Mouse (Mus musculus) embryonic fibroblast, embryonic 13.5 days (primary cell): ENCODE measurements around the gene Gys1. TPM values are rescaled to one million over a fixed set of nuclear protein-coding genes. Genes with fewer than 3 reads are reported as not detected.

ENCODE experiments used
- H3K27ac ChIP-seq: 2 replicates; pipeline ENCODE4 v1.5.1; 2012; ENCODE audit warnings: low read length, control low read depth, inconsistent platforms; ENCODE audit not compliant: insufficient read depth
- H3K4me1 ChIP-seq: 2 replicates; pipeline ENCODE4 v1.6.1; 2011; ENCODE audit warnings: low read length; ENCODE audit not compliant: control insufficient read depth, insufficient read depth
- H3K4me3 ChIP-seq: 2 replicates; pipeline ENCODE4 v1.5.1; 2011; ENCODE audit warnings: mild to moderate bottlenecking, control low read depth, low read length; ENCODE audit not compliant: insufficient read depth
- CTCF ChIP-seq: IDR thresholded peaks from 2 replicates; pipeline ENCODE4 v1.5.1; 2011; ENCODE audit warnings: mild to moderate bottlenecking, control low read depth, low read length, moderate library complexity, borderline replicate concordance; ENCODE audit not compliant: insufficient read depth
- POLR2A ChIP-seq: IDR thresholded peaks from 2 replicates; pipeline ENCODE4 v1.6.1; 2011; ENCODE audit warnings: low read depth, mild to moderate bottlenecking, control low read depth, low read length, moderate library complexity
- polyA plus RNA-seq: library from polyadenylated mRNA; stranded (reverse); fragments of >200 nt; gene quantifications from 2 replicates; pipeline ENCODE4 v1.2.4, GENCODE M21; 2011; ENCODE audit warnings: low read depth; ENCODE audit not compliant: missing spikeins, insufficient read length

The Gys1 gene
- polyA plus RNA-seq, 1 experiment, result 47.6 TPM

GRCm38 (mm10) chr7:45436444-45436843, 1.8 kb downstream of the Gys1 start:
- TF ChIP-seq POLR2A (no peak; the same call in 1 of the 2 replicates), CTCF (no peak)
- H3K4me1 ChIP-seq, result 0 out of 2 replicates have a peak, but pooled peaks cover 5% of the 10 kb centered on the region
- H3K27ac ChIP-seq, result no peak overlapping the region
- no peak overlapping the region for H3K4me3 ChIP-seq

- H3K27ac ChIP-seq, result no peak overlapping the region
- TF ChIP-seq CTCF (no peak), POLR2A (no peak)
- H3K4me3 ChIP-seq, result no peak overlapping the region
- 0 out of 2 replicates have a peak, but pooled peaks cover 5% of the 10 kb centered on the region for H3K4me1 ChIP-seq
Observed at GRCm38 (mm10) chr7:45437046-45437445, 2.4 kb downstream of the Gys1 start.

- TF ChIP-seq POLR2A, result no peak
- no peak for TF ChIP-seq CTCF
- H3K4me1 ChIP-seq, result 0 out of 2 replicates have a peak, but pooled peaks cover 5% of the 10 kb centered on the region
- no peak within 1 kb of the TSS for H3K27ac ChIP-seq
- no peak within 1 kb of the TSS for H3K4me3 ChIP-seq
Observed at GRCm38 (mm10) chr7:45437521-45438276, 3.1 kb downstream of the Gys1 start, which contains the start of gene Ruvbl2. Gene Ruvbl2 (minus strand): TSS chr7:45438096.

- H3K4me1 ChIP-seq, result no peaks in the 10 kb centered on the region
- no peak overlapping the region for H3K27ac ChIP-seq
- TF ChIP-seq POLR2A (no peak), CTCF (no peak)
Observed at GRCm38 (mm10) chr7:45443526-45444420, 9.1 kb downstream of the Gys1 start.

GRCm38 (mm10) chr7:45446589-45446988, 11.9 kb downstream of the Gys1 start:
- Histone ChIP-seq H3K27ac (no peak overlapping the region), H3K4me3 (no peak overlapping the region), H3K4me1 (no peaks in the 10 kb centered on the region)
- no peak for TF ChIP-seq CTCF
- no peak for TF ChIP-seq POLR2A

More at GRCm38 (mm10) chr7:45443526-45444420, 9.1 kb downstream of the Gys1 start:
- H3K4me3 ChIP-seq, result no peak overlapping the region

GRCm38 (mm10) chr7:45447325-45447990, 12.8 kb downstream of the Gys1 start:
- Histone ChIP-seq H3K27ac (no peak overlapping the region), H3K4me3 (no peak overlapping the region), H3K4me1 (no peaks in the 10 kb centered on the region)
- TF ChIP-seq POLR2A, result no peak
- TF ChIP-seq CTCF, result peak; percentile 26; the same call in 1 of the 2 replicates

GRCm38 (mm10) chr7:45449974-45450373, 15.3 kb downstream of the Gys1 start:
- H3K4me3 ChIP-seq, result no peak overlapping the region
- TF ChIP-seq CTCF (no peak), POLR2A (no peak)
- H3K27ac ChIP-seq, result no peak overlapping the region
- no peaks in the 10 kb centered on the region for H3K4me1 ChIP-seq

GRCm38 (mm10) chr7:45451344-45451982, 16.8 kb downstream of the Gys1 start:
- Histone ChIP-seq H3K27ac (no peak overlapping the region), H3K4me3 (no peak overlapping the region), H3K4me1 (no peaks in the 10 kb centered on the region)
- TF ChIP-seq CTCF (peak; percentile 41), POLR2A (no peak)

- Histone ChIP-seq H3K4me1 (no peaks in the 10 kb centered on the region), H3K27ac (no peak overlapping the region), H3K4me3 (no peak overlapping the region)
- no peak for TF ChIP-seq POLR2A
- TF ChIP-seq CTCF, result no peak
Observed at GRCm38 (mm10) chr7:45454971-45455370, 20.3 kb downstream of the Gys1 start.
